Mouse (Mus musculus) hindbrain, embryonic 15.5 days (tissue): Measurements from ENCODE around the gene Tenm4. TPM values are rescaled to one million over a fixed set of nuclear protein-coding genes. Genes with fewer than 3 reads are reported as not detected.
A peak's percentile ranks its signal among the peaks of the same experiment; 100 is the strongest.

Source experiments
- ATAC-seq: fragments of 200-750 bp; cut with Nextera tagmentation; 2 replicates; pipeline ENCODE4 v1.8.0; 2017; ENCODE audit warnings: low read depth, moderate number of reproducible peaks, moderate TSS enrichment; ENCODE audit not compliant: low FRiP score
- H3K27ac ChIP-seq: fragments of 300-500 bp; sonication (generic); replicated peaks from 2 replicates; pipeline ENCODE4 v1.5.1; 2015; ENCODE audit warnings: mild to moderate bottlenecking, inconsistent platforms
- H3K27me3 ChIP-seq: fragments of 300-500 bp; sonication (generic); 2 replicates; pipeline ENCODE4 v1.6.1; 2015; ENCODE audit warnings: control low read depth, inconsistent platforms
- H3K36me3 ChIP-seq: fragments of 300-500 bp; sonication (generic); 2 replicates; pipeline ENCODE4 v1.6.1; 2015; ENCODE audit warnings: control low read depth, inconsistent platforms
- H3K4me1 ChIP-seq: fragments of 300-500 bp; sonication (generic); replicated peaks from 2 replicates; pipeline ENCODE4 v1.6.1; 2015; ENCODE audit warnings: control low read depth, inconsistent platforms
- H3K4me2 ChIP-seq: fragments of 300-500 bp; sonication (generic); 2 replicates; pipeline ENCODE4 v1.6.1; 2015; ENCODE audit warnings: moderate library complexity, mild to moderate bottlenecking, inconsistent platforms
- H3K4me3 ChIP-seq: fragments of 300-500 bp; sonication (generic); 2 replicates; pipeline ENCODE4 v1.5.1; 2015; ENCODE audit warnings: mild to moderate bottlenecking, inconsistent platforms
- H3K9ac ChIP-seq: fragments of 300-500 bp; sonication (generic); 2 replicates; pipeline ENCODE4 v1.6.1; 2015; ENCODE audit warnings: inconsistent platforms
- H3K9me3 ChIP-seq: fragments of 300-500 bp; sonication (generic); 2 replicates; pipeline ENCODE4 v1.6.1; 2016; ENCODE audit warnings: control low read depth, inconsistent platforms
- WGBS: fragments of 180-500 bp; shearing (Covaris S2); methylation state at CpG from one replicate; pipeline ENCODE4 v1.1.7; 2015; 5-methylcytosine and 5-hydroxymethylcytosine counted together
- polyA plus RNA-seq: library from polyadenylated mRNA; unstranded; fragments of >200 nt; fragmentation: Nextera tagmentation; extraction: Ambion mirVana; gene quantifications from 2 replicates; pipeline ENCODE4 v1.2.1, GENCODE M21; 2015

The Tenm4 gene
- polyA plus RNA-seq, 1 experiment from 2014 or later, result 39.0 TPM

- no peak for ATAC-seq
- Histone ChIP-seq H3K9me3 (no peaks in the 10 kb centered on the region), H3K27ac (no peak overlapping the region), H3K27me3 (no peaks in the 10 kb centered on the region), H3K36me3 (no peaks in the 10 kb centered on the region; the same call in 1 of the 2 replicates), H3K4me2 (no peak overlapping the region), H3K4me3 (no peak overlapping the region), H3K4me1 (no peaks in the 10 kb centered on the region), H3K9ac (no peak overlapping the region)
- WGBS, result 80% methylated on average over 4 of the region's 4 CpGs
These were observed 560.9 kb downstream of the Tenm4 start for GRCm38 (mm10) chr7:96731947-96732346.

GRCm38 (mm10) chr7:96734315-96735058 is 563.4 kb downstream of the Tenm4 start:
- Histone ChIP-seq H3K27ac (no peak overlapping the region), H3K27me3 (no peaks in the 10 kb centered on the region), H3K9ac (no peak overlapping the region), H3K4me1 (no peaks in the 10 kb centered on the region; the same call in 1 of the 2 replicates), H3K36me3 (peaks cover 4% of the 10 kb centered on the region; the same call in 1 of the 2 replicates), H3K4me2 (no peak overlapping the region), H3K4me3 (no peak overlapping the region), H3K9me3 (no peaks in the 10 kb centered on the region)
- 88% methylated on average over 7 of the region's 7 CpGs for WGBS
- ATAC-seq, result no peak

- H3K36me3 ChIP-seq, result peaks cover 4% of the 10 kb centered on the region; the same call in 1 of the 2 replicates
- no peak for ATAC-seq
- H3K4me3 ChIP-seq, result no peak overlapping the region
- 75% methylated on average over 6 of the region's 6 CpGs for WGBS
- H3K9ac ChIP-seq, result no peak overlapping the region
- peaks cover 1% of the 10 kb centered on the region; the same call in 1 of the 2 replicates for H3K4me1 ChIP-seq
- no peaks in the 10 kb centered on the region for H3K27me3 ChIP-seq
- no peaks in the 10 kb centered on the region for H3K9me3 ChIP-seq
- no peak overlapping the region for H3K27ac ChIP-seq
- H3K4me2 ChIP-seq, result no peak overlapping the region
These were observed 569.6 kb downstream of the Tenm4 start for GRCm38 (mm10) chr7:96740631-96741030.

GRCm38 (mm10) chr7:96742221-96742620 is 571.2 kb downstream of the Tenm4 start:
- peaks cover 7% of the 10 kb centered on the region; the same call in 1 of the 2 replicates for H3K4me1 ChIP-seq
- no peaks in the 10 kb centered on the region for H3K9me3 ChIP-seq
- H3K9ac ChIP-seq, result no peak overlapping the region
- H3K4me2 ChIP-seq, result no peak overlapping the region
- H3K27me3 ChIP-seq, result no peaks in the 10 kb centered on the region
- peaks cover 3% of the 10 kb centered on the region; the same call in 1 of the 2 replicates for H3K36me3 ChIP-seq
- no peak overlapping the region for H3K27ac ChIP-seq
- no peak for ATAC-seq
- H3K4me3 ChIP-seq, result no peak overlapping the region
- 64% methylated on average over 7 of the region's 7 CpGs for WGBS

GRCm38 (mm10) chr7:96745956-96746355 is 574.9 kb downstream of the Tenm4 start:
- ATAC-seq, result peak; percentile 75
- no peak overlapping the region for H3K4me3 ChIP-seq
- no peak overlapping the region for H3K27ac ChIP-seq
- H3K4me1 ChIP-seq, result 0 out of 2 replicates have a peak, but pooled peaks cover 7% of the 10 kb centered on the region
- H3K36me3 ChIP-seq, result no peaks in the 10 kb centered on the region
- H3K9ac ChIP-seq, result no peak overlapping the region
- WGBS, result 21% methylated on average over 6 of the region's 6 CpGs
- H3K4me2 ChIP-seq, result no peak overlapping the region
- no peaks in the 10 kb centered on the region for H3K9me3 ChIP-seq
- H3K27me3 ChIP-seq, result no peaks in the 10 kb centered on the region

GRCm38 (mm10) chr7:96746706-96747105 is 575.7 kb downstream of the Tenm4 start:
- Histone ChIP-seq H3K27ac (no peak overlapping the region; the same call in 1 of the 2 replicates), H3K36me3 (no peaks in the 10 kb centered on the region), H3K4me3 (no peak overlapping the region), H3K4me2 (no peak overlapping the region), H3K4me1 (0 out of 2 replicates have a peak, but pooled peaks cover 7% of the 10 kb centered on the region), H3K9ac (no peak overlapping the region), H3K9me3 (no peaks in the 10 kb centered on the region), H3K27me3 (no peaks in the 10 kb centered on the region)
- no peak for ATAC-seq
- 71% methylated on average over 4 of the region's 4 CpGs for WGBS

GRCm38 (mm10) chr7:96748538-96749045 is 577.5 kb downstream of the Tenm4 start:
- no peaks in the 10 kb centered on the region for H3K27me3 ChIP-seq
- H3K4me2 ChIP-seq, result no peak overlapping the region
- H3K36me3 ChIP-seq, result no peaks in the 10 kb centered on the region
- ATAC-seq, result 0 out of 2 replicates have a peak, but pooled peaks have one; percentile 33
- no peak overlapping the region for H3K9ac ChIP-seq
- no peak overlapping the region for H3K27ac ChIP-seq
- H3K9me3 ChIP-seq, result no peaks in the 10 kb centered on the region
- WGBS, result 77% methylated on average over 7 of the region's 7 CpGs
- no peak overlapping the region for H3K4me3 ChIP-seq
- H3K4me1 ChIP-seq, result 0 out of 2 replicates have a peak, but pooled peaks cover 7% of the 10 kb centered on the region

GRCm38 (mm10) chr7:96749753-96750152 is 578.7 kb downstream of the Tenm4 start:
- H3K9ac ChIP-seq, result no peak overlapping the region
- WGBS, result 83% methylated on average over 8 of the region's 8 CpGs
- H3K36me3 ChIP-seq, result no peaks in the 10 kb centered on the region
- no peaks in the 10 kb centered on the region for H3K9me3 ChIP-seq
- no peak overlapping the region for H3K4me2 ChIP-seq
- ATAC-seq, result no peak
- H3K27me3 ChIP-seq, result no peaks in the 10 kb centered on the region
- H3K4me1 ChIP-seq, result 0 out of 2 replicates have a peak, but pooled peaks cover 7% of the 10 kb centered on the region
- H3K4me3 ChIP-seq, result no peak overlapping the region
- H3K27ac ChIP-seq, result no peak overlapping the region

GRCm38 (mm10) chr7:96751236-96751635 is 580.2 kb downstream of the Tenm4 start:
- Histone ChIP-seq H3K9ac (no peak overlapping the region), H3K4me3 (no peak overlapping the region), H3K27ac (no peak overlapping the region), H3K9me3 (no peaks in the 10 kb centered on the region), H3K27me3 (no peaks in the 10 kb centered on the region), H3K4me2 (no peak overlapping the region), H3K36me3 (no peaks in the 10 kb centered on the region), H3K4me1 (peaks cover 6% of the 10 kb centered on the region)
- WGBS, result 93% methylated on average over 2 of the region's 2 CpGs
- ATAC-seq, result no peak

GRCm38 (mm10) chr7:96752776-96753175 is 581.7 kb downstream of the Tenm4 start:
- 94% methylated on average over 2 of the region's 2 CpGs for WGBS
- Histone ChIP-seq H3K36me3 (no peaks in the 10 kb centered on the region), H3K9me3 (no peaks in the 10 kb centered on the region)

GRCm38 (mm10) chr7:96753335-96754095 is 582.5 kb downstream of the Tenm4 start:
- Histone ChIP-seq H3K27me3 (no peaks in the 10 kb centered on the region), H3K27ac (no peak overlapping the region), H3K4me2 (no peak overlapping the region), H3K4me3 (no peak overlapping the region), H3K9me3 (no peaks in the 10 kb centered on the region), H3K4me1 (peaks cover 9% of the 10 kb centered on the region), H3K9ac (no peak overlapping the region), H3K36me3 (no peaks in the 10 kb centered on the region)
- 60% methylated on average over 4 of the region's 4 CpGs for WGBS
- no peak for ATAC-seq

More at GRCm38 (mm10) chr7:96752776-96753175, 581.7 kb downstream of the Tenm4 start:
- Histone ChIP-seq H3K27ac (no peak overlapping the region), H3K4me3 (no peak overlapping the region), H3K27me3 (no peaks in the 10 kb centered on the region), H3K9ac (no peak overlapping the region), H3K4me2 (no peak overlapping the region), H3K4me1 (peaks cover 9% of the 10 kb centered on the region)
- ATAC-seq, result no peak

GRCm38 (mm10) chr7:96754175-96754574 is 583.1 kb downstream of the Tenm4 start:
- H3K4me2 ChIP-seq, result no peak overlapping the region
- peaks cover 9% of the 10 kb centered on the region for H3K4me1 ChIP-seq
- H3K27me3 ChIP-seq, result no peaks in the 10 kb centered on the region
- no peak overlapping the region for H3K9ac ChIP-seq
- no peak for ATAC-seq
- no peak overlapping the region for H3K4me3 ChIP-seq
- H3K9me3 ChIP-seq, result no peaks in the 10 kb centered on the region
- no peak overlapping the region for H3K27ac ChIP-seq
- WGBS, result 50% methylated on average over 12 of the region's 12 CpGs
- H3K36me3 ChIP-seq, result no peaks in the 10 kb centered on the region
